Mouse (Mus musculus) neural tube, embryonic 12.5 days (tissue): ENCODE results near the gene Parp9. TPM values are rescaled to one million over a fixed set of nuclear protein-coding genes. Genes with fewer than 3 reads are reported as not detected.
"Not testable (repeated sequence)": the region's sequence is repeated elsewhere in the genome, so short reads cannot be mapped to it uniquely, and the experiment has no call there.

ENCODE experiments used
- ATAC-seq: fragments of 200-750 bp; cut with Nextera tagmentation; 2 replicates; pipeline ENCODE4 v1.8.0; 2017; ENCODE audit warnings: low read depth, mild to moderate bottlenecking, moderate TSS enrichment, moderate library complexity; ENCODE audit not compliant: low FRiP score
- H3K27ac ChIP-seq: fragments of 300-500 bp; sonication (generic); 2 replicates; pipeline ENCODE4 v1.5.1; 2016
- H3K27me3 ChIP-seq: fragments of 300-500 bp; sonication (generic); replicated peaks from 2 replicates; pipeline ENCODE4 v1.6.1; 2016; ENCODE audit warnings: mild to moderate bottlenecking
- H3K36me3 ChIP-seq: fragments of 300-500 bp; sonication (generic); 2 replicates; pipeline ENCODE4 v1.6.1; 2016; ENCODE audit warnings: mild to moderate bottlenecking
- H3K4me1 ChIP-seq: fragments of 300-500 bp; sonication (generic); 2 replicates; pipeline ENCODE4 v1.6.1; 2016
- H3K4me2 ChIP-seq: fragments of 300-500 bp; sonication (generic); replicated peaks from 2 replicates; pipeline ENCODE4 v1.6.1; 2016; ENCODE audit warnings: mild to moderate bottlenecking
- H3K4me3 ChIP-seq: fragments of 300-500 bp; sonication (generic); 2 replicates; pipeline ENCODE4 v1.5.1; 2016
- H3K9ac ChIP-seq: fragments of 300-500 bp; sonication (generic); 2 replicates; pipeline ENCODE4 v1.6.1; 2016; ENCODE audit warnings: mild to moderate bottlenecking
- H3K9me3 ChIP-seq: fragments of 300-500 bp; sonication (generic); 2 replicates; pipeline ENCODE4 v1.6.1; 2016; ENCODE audit warnings: mild to moderate bottlenecking
- WGBS: fragments of 180-500 bp; shearing (Covaris S2); methylation state at CpG from one replicate; pipeline ENCODE4 v1.1.7; 2016; 5-methylcytosine and 5-hydroxymethylcytosine counted together
- polyA plus RNA-seq: library from polyadenylated mRNA; unstranded; fragments of >200 nt; fragmentation: Nextera tagmentation; extraction: Ambion mirVana; gene quantifications from 2 replicates; pipeline ENCODE4 v1.2.1, GENCODE M21; 2016

Parp9 gene
- polyA plus RNA-seq, 1 experiment from 2014 or later: 2.3 TPM

- Histone ChIP-seq H3K9me3 (no peaks in the 10 kb centered on the region), H3K9ac (no peak overlapping the region), H3K27me3 (no peaks in the 10 kb centered on the region), H3K4me1 (peaks cover 7% of the 10 kb centered on the region), H3K36me3 (no peaks in the 10 kb centered on the region), H3K4me2 (no peak overlapping the region), H3K27ac (no peak overlapping the region), H3K4me3 (no peak overlapping the region)
- 58% methylated on average over 19 of the region's 19 CpGs for WGBS
- peak; percentile 30; the same call in 1 of the 2 replicates for ATAC-seq
Measured at GRCm38 (mm10) chr16:35981363-35981821, 43.1 kb downstream of the Parp9 start.

DNA sequence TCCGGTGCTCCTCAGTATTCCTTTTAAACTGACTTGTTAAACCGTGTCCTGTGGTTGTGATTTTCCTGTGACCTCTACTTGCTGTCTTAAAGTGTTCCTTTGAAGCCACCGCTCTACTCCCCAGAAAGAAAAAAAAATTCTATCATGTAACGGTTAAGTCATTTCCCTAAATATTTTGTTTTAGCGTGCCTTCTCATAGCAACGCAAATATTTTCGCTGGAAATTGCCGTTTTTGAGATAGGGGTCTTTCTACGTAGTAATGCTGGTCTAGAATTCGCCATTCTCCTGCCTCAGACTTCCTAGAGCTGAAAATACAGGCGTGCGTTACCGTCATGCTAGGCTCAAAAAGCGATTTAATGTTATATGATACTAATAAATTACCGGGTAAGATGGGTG, 44.2 kb downstream of the Parp9 start:
- Histone ChIP-seq H3K36me3 (no peaks in the 10 kb centered on the region), H3K9me3 (no peaks in the 10 kb centered on the region), H3K27ac (no peak overlapping the region), H3K4me2 (peak overlapping the region; percentile 65), H3K4me3 (peak overlapping the region; percentile 85), H3K27me3 (no peaks in the 10 kb centered on the region), H3K4me1 (peaks cover 7% of the 10 kb centered on the region), H3K9ac (peak overlapping the region; percentile 45)
- peak; percentile 11 for ATAC-seq
- 7% methylated on average over 15 of the region's 15 CpGs for WGBS

GRCm38 (mm10) chr16:35982902-35983516, 44.7 kb downstream of the Parp9 start:
- peaks cover 7% of the 10 kb centered on the region for H3K4me1 ChIP-seq
- peak overlapping the region; percentile 97 for H3K9ac ChIP-seq
- H3K4me2 ChIP-seq: peak overlapping the region; percentile 65
- no peaks in the 10 kb centered on the region for H3K9me3 ChIP-seq
- H3K27ac ChIP-seq: peak overlapping the region; percentile 99
- H3K36me3 ChIP-seq: no peaks in the 10 kb centered on the region
- ATAC-seq: peak; percentile 96
- H3K4me3 ChIP-seq: peak overlapping the region; percentile 85
- no peaks in the 10 kb centered on the region for H3K27me3 ChIP-seq
- under 1% methylated on average over 54 of the region's 54 CpGs for WGBS

GRCm38 (mm10) chr16:35983517-35984101, 45.3 kb downstream of the Parp9 start:
- Histone ChIP-seq H3K4me2 (peak overlapping the region; percentile 65), H3K36me3 (no peaks in the 10 kb centered on the region), H3K9me3 (no peaks in the 10 kb centered on the region), H3K4me3 (peak overlapping the region; percentile 85), H3K27ac (peak overlapping the region; percentile 99), H3K27me3 (no peaks in the 10 kb centered on the region), H3K4me1 (peaks cover 7% of the 10 kb centered on the region), H3K9ac (peak overlapping the region; percentile 97)
- ATAC-seq: peak; percentile 83
- 1% methylated on average over 84 of the region's 86 CpGs for WGBS

GRCm38 (mm10) chr16:35984471-35984870, 46.2 kb downstream of the Parp9 start:
- WGBS: 74% methylated on average over 3 of the region's 3 CpGs
- Histone ChIP-seq H3K36me3 (no peaks in the 10 kb centered on the region), H3K4me1 (peaks cover 7% of the 10 kb centered on the region), H3K4me2 (peak overlapping the region; percentile 65), H3K4me3 (peak overlapping the region; percentile 85; the same call in 1 of the 2 replicates), H3K9ac (peak overlapping the region; percentile 97; the same call in 1 of the 2 replicates), H3K27me3 (no peaks in the 10 kb centered on the region), H3K9me3 (no peaks in the 10 kb centered on the region), H3K27ac (no peak overlapping the region)
- ATAC-seq: no peak

DNA sequence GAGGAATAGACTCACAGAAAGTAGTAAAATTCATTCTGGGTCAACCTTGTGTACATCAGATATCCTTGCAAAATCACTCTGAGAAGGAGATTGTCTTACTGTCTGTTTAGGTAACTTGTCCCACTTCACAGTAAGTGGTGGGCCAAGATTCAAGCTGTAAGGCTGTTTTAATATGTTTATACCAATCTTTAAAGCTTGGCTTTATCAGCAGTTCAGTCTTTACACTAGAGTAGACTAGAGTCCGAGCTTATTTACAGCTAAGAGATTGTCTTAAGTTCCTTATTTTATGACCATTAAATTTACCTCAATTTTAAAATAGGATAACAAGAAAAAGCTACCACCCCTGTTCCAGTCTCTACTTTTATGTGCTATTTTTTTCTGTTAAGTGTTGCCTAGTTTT, 49.7 kb downstream of the Parp9 start:
- H3K27ac ChIP-seq: no peak overlapping the region
- H3K4me3 ChIP-seq: no peak overlapping the region
- ATAC-seq: no peak
- WGBS: 92% methylated on average over 1 of the region's 1 CpGs
- peaks cover 7% of the 10 kb centered on the region for H3K4me1 ChIP-seq
- H3K27me3 ChIP-seq: no peaks in the 10 kb centered on the region
- no peaks in the 10 kb centered on the region for H3K36me3 ChIP-seq
- H3K9me3 ChIP-seq: no peaks in the 10 kb centered on the region
- no peak overlapping the region for H3K9ac ChIP-seq
- no peak overlapping the region for H3K4me2 ChIP-seq

DNA sequence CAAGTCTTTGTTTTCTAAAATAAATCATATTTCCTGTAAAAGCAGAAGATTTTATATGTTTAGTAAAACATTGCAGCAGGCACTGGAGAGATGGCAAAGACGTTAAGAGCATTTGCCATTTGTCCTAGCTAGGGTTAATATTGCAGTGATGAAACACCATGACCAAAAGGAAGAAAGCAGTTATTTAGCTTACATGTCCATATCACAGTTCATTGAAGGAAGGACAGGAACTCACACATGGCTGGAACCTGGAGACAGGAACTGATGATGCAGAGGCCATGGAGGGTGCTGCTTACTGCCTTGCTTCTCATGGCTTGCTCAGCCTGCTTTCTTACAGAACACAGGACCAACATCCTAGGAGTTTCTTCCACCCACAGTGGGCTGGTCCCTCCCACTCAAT, 54.1 kb downstream of the Parp9 start:
- WGBS: 89% methylated on average over 1 of the region's 1 CpGs
- no peak overlapping the region for H3K27ac ChIP-seq
- no peak overlapping the region for H3K9ac ChIP-seq
- H3K9me3 ChIP-seq: no peaks in the 10 kb centered on the region
- no peak for ATAC-seq
- no peaks in the 10 kb centered on the region for H3K27me3 ChIP-seq
- no peak overlapping the region for H3K4me3 ChIP-seq
- no peak overlapping the region for H3K4me2 ChIP-seq
- H3K36me3 ChIP-seq: no peaks in the 10 kb centered on the region
- no peaks in the 10 kb centered on the region for H3K4me1 ChIP-seq

GRCm38 (mm10) chr16:35993316-35993715, 55.0 kb downstream of the Parp9 start:
- no peak overlapping the region for H3K4me3 ChIP-seq
- 94% methylated on average over 3 of the region's 3 CpGs for WGBS
- ATAC-seq: no peak
- H3K27ac ChIP-seq: no peak overlapping the region
- H3K27me3 ChIP-seq: no peaks in the 10 kb centered on the region
- no peaks in the 10 kb centered on the region for H3K4me1 ChIP-seq
- no peaks in the 10 kb centered on the region for H3K36me3 ChIP-seq
- H3K9me3 ChIP-seq: no peaks in the 10 kb centered on the region
- no peak overlapping the region for H3K4me2 ChIP-seq
- H3K9ac ChIP-seq: no peak overlapping the region

- H3K4me3 ChIP-seq, H3K27me3 ChIP-seq, H3K9me3 ChIP-seq, H3K9ac ChIP-seq, H3K4me2 ChIP-seq, H3K27ac ChIP-seq, ATAC-seq, H3K4me1 ChIP-seq: not testable (repeated sequence)
- WGBS: 96% methylated on average over 4 of the region's 4 CpGs
- peaks cover 11% of the 10 kb centered on the region; the same call in 1 of the 2 replicates for H3K36me3 ChIP-seq
Measured at GRCm38 (mm10) chr16:35998852-35999251, 60.6 kb downstream of the Parp9 start.

- Histone ChIP-seq H3K4me1 (no peaks in the 10 kb centered on the region), H3K27ac (no peak overlapping the region), H3K4me2 (no peak overlapping the region), H3K4me3 (no peak overlapping the region), H3K27me3 (no peaks in the 10 kb centered on the region), H3K9me3 (no peaks in the 10 kb centered on the region), H3K9ac (no peak overlapping the region), H3K36me3 (peaks cover 20% of the 10 kb centered on the region)
- ATAC-seq: no peak
- 94% methylated on average over 3 of the region's 3 CpGs for WGBS
Measured at GRCm38 (mm10) chr16:36008396-36008795, 70.1 kb downstream of the Parp9 start.

DNA sequence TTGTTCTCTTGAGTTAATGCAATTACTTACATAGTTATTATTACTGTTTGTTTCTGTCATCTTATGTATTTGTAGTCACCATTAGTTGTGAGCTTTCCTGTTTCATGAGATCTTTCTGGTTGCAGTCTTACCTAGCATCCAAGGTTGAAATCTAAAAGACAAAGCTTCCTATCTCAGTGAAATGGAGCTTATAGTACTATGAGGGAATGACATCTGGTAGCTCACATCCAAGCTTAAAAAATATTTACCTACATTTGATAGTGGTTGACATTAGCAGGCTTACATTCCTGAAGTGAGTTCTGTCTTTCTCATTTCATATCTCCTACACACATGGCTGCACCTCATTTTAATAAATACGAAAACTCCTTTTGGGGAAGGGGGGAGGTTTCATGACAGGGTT, 78.1 kb downstream of the Parp9 start:
- Histone ChIP-seq H3K4me3 (no peak overlapping the region), H3K4me1 (no peaks in the 10 kb centered on the region), H3K9ac (no peak overlapping the region), H3K4me2 (no peak overlapping the region), H3K27me3 (no peaks in the 10 kb centered on the region), H3K9me3 (no peaks in the 10 kb centered on the region), H3K27ac (no peak overlapping the region), H3K36me3 (peaks cover 22% of the 10 kb centered on the region)
- WGBS: 94% methylated on average over 1 of the region's 1 CpGs
- no peak for ATAC-seq
